Mouse (Mus musculus) lung, adult 2 months (tissue): ENCODE data around the gene Best3.

ENCODE experiments used
- CTCF ChIP-seq: fragments of 200-500 bp; IDR thresholded peaks from 2 replicates; pipeline ENCODE4 v1.5.1; 2011; ENCODE audit warnings: mild to moderate bottlenecking, low read length, control low read depth; ENCODE audit not compliant: insufficient read depth
- POLR2A ChIP-seq: fragments of 200-500 bp; IDR thresholded peaks from 2 replicates; pipeline ENCODE4 v1.6.1; 2011; ENCODE audit warnings: low read depth, mild to moderate bottlenecking, control low read depth, low read length, borderline replicate concordance; ENCODE audit errors: extremely low read depth

DNA sequence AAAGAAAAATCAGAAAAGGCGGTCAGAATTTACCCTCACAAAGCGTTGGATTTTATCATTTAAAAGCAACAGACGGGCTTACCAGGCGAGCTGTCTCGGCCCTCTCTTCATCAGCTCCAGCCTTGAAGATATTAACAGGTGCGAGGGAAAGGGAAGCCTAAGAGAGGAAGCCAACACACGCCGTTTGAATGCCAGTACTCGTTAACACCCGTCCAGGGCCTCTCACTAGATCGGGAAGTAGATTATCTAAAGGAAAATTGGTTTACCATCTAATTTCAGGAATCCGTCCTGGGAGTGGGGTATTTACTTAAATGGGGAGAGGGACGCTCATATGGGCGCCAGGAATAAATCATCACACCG is 76.8 kb downstream of the Best3 start:
- TF ChIP-seq CTCF (no peak), POLR2A (no peak)
